Mouse (Mus musculus) megakaryocyte, embryonic 14.5 days (primary cell): ENCODE data around the gene Nrn1.

ENCODE experiments used
- FLI1 ChIP-seq: IDR thresholded peaks from 2 replicates; pipeline ENCODE4 v1.6.1; 2012; ENCODE audit warnings: low read length, inconsistent platforms, mixed read lengths
- GATA1 ChIP-seq: IDR thresholded peaks from 3 replicates; pipeline ENCODE4 v1.6.1; 2012; ENCODE audit warnings: mixed read lengths, low read length, inconsistent platforms, borderline replicate concordance

- TF ChIP-seq GATA1 (no peak), FLI1 (no peak)
These were observed 51.4 kb downstream of the Nrn1 start for GRCm38 (mm10) chr13:36683581-36683980.
